Mouse (Mus musculus) kidney, postnatal 0 days (tissue): Measurements from ENCODE around the gene Tmem147. TPM values are rescaled to one million over a fixed set of nuclear protein-coding genes. Genes with fewer than 3 reads are reported as not detected.

Source experiments
- ATAC-seq: fragments of 200-750 bp; cut with Nextera tagmentation; replicated peaks from 2 replicates; pipeline ENCODE4 v1.8.0; 2017; ENCODE audit warnings: low read depth, moderate number of reproducible peaks, moderate TSS enrichment, moderate library complexity; ENCODE audit not compliant: low FRiP score
- DNase-seq: peaks from one replicate; pipeline ENCODE4 v3.0.0-alpha.2; 2016; ENCODE audit warnings: low spot score
- H3K27ac ChIP-seq: fragments of 300-500 bp; sonication (generic); 2 replicates; pipeline ENCODE4 v1.5.1; 2014; ENCODE audit warnings: mild to moderate bottlenecking
- H3K27me3 ChIP-seq: fragments of 300-500 bp; sonication (generic); 2 replicates; pipeline ENCODE4 v1.6.1; 2014; ENCODE audit warnings: low read length, mixed read lengths; ENCODE audit not compliant: insufficient read depth
- H3K36me3 ChIP-seq: fragments of 300-500 bp; sonication (generic); 2 replicates; pipeline ENCODE4 v1.6.1; 2014; ENCODE audit warnings: low read length, mixed read lengths; ENCODE audit not compliant: insufficient read depth
- H3K4me1 ChIP-seq: fragments of 300-500 bp; sonication (generic); replicated peaks from 2 replicates; pipeline ENCODE4 v1.6.1; 2014; ENCODE audit warnings: antibody characterized with exemption, low read length, mixed read lengths; ENCODE audit not compliant: insufficient read depth
- H3K4me2 ChIP-seq: fragments of 300-500 bp; sonication (generic); 2 replicates; pipeline ENCODE4 v1.6.1; 2014; ENCODE audit warnings: mild to moderate bottlenecking, low read length, moderate library complexity, mixed read lengths
- H3K4me3 ChIP-seq: fragments of 300-500 bp; sonication (generic); replicated peaks from 2 replicates; pipeline ENCODE4 v1.5.1; 2014; ENCODE audit warnings: low read depth, low read length
- H3K9ac ChIP-seq: fragments of 300-500 bp; sonication (generic); 2 replicates; pipeline ENCODE4 v1.6.1; 2014; ENCODE audit warnings: low read depth, low read length
- H3K9me3 ChIP-seq: fragments of 300-500 bp; sonication (generic); replicated peaks from 2 replicates; pipeline ENCODE4 v1.6.1; 2016; ENCODE audit warnings: low read length, inconsistent platforms, mixed read lengths
- CTCF ChIP-seq: IDR thresholded peaks from 2 replicates; pipeline ENCODE4 v1.5.1; 2016; ENCODE audit warnings: antibody characterized with exemption, low read depth, mild to moderate bottlenecking, moderate library complexity
- WGBS: fragments of 180-500 bp; shearing (Covaris S2); extraction: QIAGEN DNeasy Blood & Tissue Kit; methylation state at CpG from one replicate; pipeline ENCODE4 v1.1.7; 2014; 5-methylcytosine and 5-hydroxymethylcytosine counted together
- polyA plus RNA-seq: library from polyadenylated mRNA; unstranded; fragments of >200 nt; fragmentation: Nextera tagmentation; extraction: Ambion mirVana; gene quantifications from 2 replicates; pipeline ENCODE4 v1.2.1, GENCODE M21; 2015

Tmem147 gene
- polyA plus RNA-seq, 1 experiment from 2014 or later: 320 TPM

GRCm38 (mm10) chr7:30728739-30729395 lies 473 bp downstream of the Tmem147 start:
- peak; percentile 28 for DNase-seq
- WGBS: 6% methylated on average over 26 of the region's 26 CpGs

GRCm38 (mm10) chr7:30728214-30728613 lies 1.1 kb downstream of the Tmem147 start:
- TF ChIP-seq CTCF: no peak
- Histone ChIP-seq H3K27me3 (no peaks in the 10 kb centered on the region), H3K4me1 (peaks cover 12% of the 10 kb centered on the region), H3K4me3 (peak overlapping the region; percentile 68; the same call in 1 of the 2 replicates), H3K36me3 (no peaks in the 10 kb centered on the region), H3K9me3 (no peaks in the 10 kb centered on the region), H3K4me2 (peak overlapping the region; percentile 84), H3K27ac (no peak overlapping the region), H3K9ac (peak overlapping the region; percentile 82; the same call in 1 of the 2 replicates)
- no peak for ATAC-seq
- DNase-seq: no peak
- 69% methylated on average over 6 of the region's 6 CpGs for WGBS

More at GRCm38 (mm10) chr7:30728739-30729395, 473 bp downstream of the Tmem147 start:
- Histone ChIP-seq H3K4me3 (peak overlapping the region; percentile 68), H3K9ac (peak overlapping the region; percentile 82), H3K9me3 (no peaks in the 10 kb centered on the region), H3K4me2 (peak overlapping the region; percentile 84), H3K27me3 (no peaks in the 10 kb centered on the region), H3K27ac (peak overlapping the region; percentile 83), H3K36me3 (no peaks in the 10 kb centered on the region), H3K4me1 (peaks cover 12% of the 10 kb centered on the region)
- TF ChIP-seq CTCF: peak; percentile 24; the same call in 1 of the 2 replicates
- ATAC-seq: peak; percentile 47

GRCm38 (mm10) chr7:30723274-30723953 lies 5.9 kb downstream of the Tmem147 start:
- no peak for DNase-seq
- H3K36me3 ChIP-seq: no peaks in the 10 kb centered on the region
- no peak overlapping the region for H3K4me3 ChIP-seq
- H3K9me3 ChIP-seq: no peaks in the 10 kb centered on the region
- H3K4me2 ChIP-seq: no peak overlapping the region
- ATAC-seq: no peak
- no peak overlapping the region for H3K27ac ChIP-seq
- H3K9ac ChIP-seq: no peak overlapping the region
- TF ChIP-seq CTCF: no peak
- no peaks in the 10 kb centered on the region for H3K27me3 ChIP-seq
- H3K4me1 ChIP-seq: 0 out of 2 replicates have a peak, but pooled peaks cover 3% of the 10 kb centered on the region
- 66% methylated on average over 6 of the region's 6 CpGs for WGBS

GRCm38 (mm10) chr7:30721286-30721685 lies 8.1 kb downstream of the Tmem147 start:
- ATAC-seq: no peak
- DNase-seq: no peak
- 85% methylated on average over 7 of the region's 7 CpGs for WGBS
- no peak for TF ChIP-seq CTCF
- Histone ChIP-seq H3K27ac (no peak overlapping the region), H3K27me3 (no peaks in the 10 kb centered on the region), H3K4me1 (peaks cover 2% of the 10 kb centered on the region), H3K4me2 (no peak overlapping the region), H3K4me3 (no peak overlapping the region), H3K9ac (no peak overlapping the region), H3K36me3 (no peaks in the 10 kb centered on the region), H3K9me3 (no peaks in the 10 kb centered on the region)

- Histone ChIP-seq H3K36me3 (no peaks in the 10 kb centered on the region), H3K4me1 (peaks cover 2% of the 10 kb centered on the region), H3K9ac (no peak overlapping the region), H3K4me2 (no peak overlapping the region), H3K27me3 (peaks cover 5% of the 10 kb centered on the region; the same call in 1 of the 2 replicates), H3K9me3 (no peaks in the 10 kb centered on the region), H3K4me3 (no peak overlapping the region), H3K27ac (no peak overlapping the region)
- DNase-seq: no peak
- WGBS: 93% methylated on average over 5 of the region's 5 CpGs
- TF ChIP-seq CTCF: no peak
- ATAC-seq: no peak
Observed at GRCm38 (mm10) chr7:30719669-30720068, 9.7 kb downstream of the Tmem147 start.

GRCm38 (mm10) chr7:30717716-30718046 lies 11.7 kb downstream of the Tmem147 start:
- Histone ChIP-seq H3K4me3 (peak overlapping the region; percentile 28), H3K27me3 (peaks cover 5% of the 10 kb centered on the region; the same call in 1 of the 2 replicates), H3K36me3 (no peaks in the 10 kb centered on the region), H3K4me2 (peak overlapping the region; percentile 61), H3K4me1 (peaks cover 2% of the 10 kb centered on the region), H3K27ac (no peak overlapping the region), H3K9ac (0 out of 2 replicates have a peak overlapping the region, but pooled peaks have one; percentile 1), H3K9me3 (no peaks in the 10 kb centered on the region)
- ATAC-seq (no peak), DNase-seq (no peak)
- 10% methylated on average over 14 of the region's 14 CpGs for WGBS
- TF ChIP-seq CTCF: no peak
